Mouse (Mus musculus) liver, embryonic 13.5 days (tissue): ENCODE measurements around the gene 2310022A10Rik. TPM values are rescaled to one million over a fixed set of nuclear protein-coding genes. Genes with fewer than 3 reads are reported as not detected.

ENCODE experiments used
- ATAC-seq: fragments of 200-750 bp; cut with Nextera tagmentation; 2 replicates; pipeline ENCODE4 v1.8.0; 2017; ENCODE audit warnings: low read depth, mild to moderate bottlenecking, moderate number of reproducible peaks, moderate library complexity
- DNase-seq: peaks from one replicate; pipeline ENCODE4 v3.0.0; 2022
- H3K27ac ChIP-seq: fragments of 300-500 bp; sonication (generic); 2 replicates; pipeline ENCODE4 v1.5.1; 2015; ENCODE audit warnings: moderate library complexity, mild to moderate bottlenecking, inconsistent platforms
- H3K27me3 ChIP-seq: fragments of 300-500 bp; sonication (generic); 2 replicates; pipeline ENCODE4 v1.6.1; 2015; ENCODE audit warnings: mild to moderate bottlenecking, inconsistent platforms
- H3K36me3 ChIP-seq: fragments of 300-500 bp; sonication (generic); 2 replicates; pipeline ENCODE4 v1.6.1; 2015; ENCODE audit warnings: mild to moderate bottlenecking, inconsistent platforms
- H3K4me1 ChIP-seq: fragments of 300-500 bp; sonication (generic); replicated peaks from 2 replicates; pipeline ENCODE4 v1.6.1; 2015; ENCODE audit warnings: inconsistent platforms
- H3K4me2 ChIP-seq: fragments of 300-500 bp; sonication (generic); 2 replicates; pipeline ENCODE4 v1.6.1; 2015; ENCODE audit warnings: inconsistent platforms, mild to moderate bottlenecking, moderate library complexity
- H3K4me3 ChIP-seq: fragments of 300-500 bp; sonication (generic); replicated peaks from 2 replicates; pipeline ENCODE4 v1.5.1; 2015; ENCODE audit warnings: mild to moderate bottlenecking, inconsistent platforms
- H3K9ac ChIP-seq: fragments of 300-500 bp; sonication (generic); 2 replicates; pipeline ENCODE4 v1.6.1; 2015; ENCODE audit warnings: mild to moderate bottlenecking, inconsistent platforms
- H3K9me3 ChIP-seq: fragments of 300-500 bp; sonication (generic); replicated peaks from 2 replicates; pipeline ENCODE4 v1.6.1; 2016; ENCODE audit warnings: inconsistent platforms
- WGBS: fragments of 180-500 bp; shearing (Covaris S2); methylation state at CpG from one replicate; pipeline ENCODE4 v1.1.7; 2015; ENCODE audit not compliant: insufficient replicate concordance; 5-methylcytosine and 5-hydroxymethylcytosine counted together
- polyA plus RNA-seq: library from polyadenylated mRNA; unstranded; fragments of >200 nt; fragmentation: Nextera tagmentation; extraction: Ambion mirVana; gene quantifications from 2 replicates; pipeline ENCODE4 v1.2.1, GENCODE M21; 2015

Gene 2310022A10Rik
- polyA plus RNA-seq, 1 experiment from 2014 or later: 19.7 TPM

DNA sequence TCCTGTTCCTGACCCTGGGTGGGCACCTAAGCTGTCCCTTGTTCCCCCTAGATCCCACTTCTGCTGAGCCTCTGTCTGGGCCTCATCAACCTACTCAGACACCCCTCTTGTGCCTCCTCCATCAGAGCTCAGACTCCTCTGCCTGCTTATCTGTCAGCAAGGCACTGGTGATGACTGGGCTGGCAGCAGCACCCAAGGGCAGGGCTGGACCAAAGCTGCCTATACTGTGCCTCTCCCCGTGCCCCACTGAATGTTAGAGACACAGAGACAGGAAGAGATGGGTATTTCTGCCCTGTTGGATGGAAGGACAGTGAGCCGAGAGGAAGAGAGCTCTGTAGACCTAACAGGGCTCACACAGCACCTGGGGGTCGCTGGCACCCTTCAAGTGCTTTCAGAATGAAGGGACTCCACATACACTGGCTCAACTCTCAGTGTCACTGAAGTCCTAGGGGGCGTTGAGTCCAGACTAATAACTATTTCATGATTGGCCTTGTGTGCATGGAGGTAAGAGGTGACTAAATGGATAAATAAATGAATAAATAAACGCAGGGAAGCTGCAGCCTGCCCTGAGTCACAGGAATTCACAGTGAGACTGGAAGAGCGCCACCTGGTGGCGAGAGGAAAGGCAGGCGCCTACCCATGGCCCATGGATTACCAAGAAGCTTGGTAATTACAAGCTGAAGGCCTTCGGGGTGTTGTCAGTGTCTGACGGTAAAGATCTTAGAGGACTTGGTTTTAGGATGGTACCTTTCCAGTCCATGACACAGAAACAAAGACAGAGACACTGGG lies 26.8 kb upstream of the 2310022A10Rik start:
- Histone ChIP-seq H3K36me3 (peaks cover 6% of the 10 kb centered on the region; the same call in 1 of the 2 replicates), H3K9ac (peak overlapping the region; percentile 70), H3K4me3 (peak overlapping the region; percentile 42), H3K9me3 (no peaks in the 10 kb centered on the region), H3K4me2 (peak overlapping the region; percentile 72), H3K27ac (peak overlapping the region; percentile 91), H3K4me1 (peaks cover 27% of the 10 kb centered on the region), H3K27me3 (no peaks in the 10 kb centered on the region)
- DNase-seq (peak; percentile 70), ATAC-seq (peak; percentile 99)
- 17% methylated on average over 10 of the region's 10 CpGs for WGBS

GRCm38 (mm10) chr7:27529070-27529469 lies 24.0 kb upstream of the 2310022A10Rik start:
- Histone ChIP-seq H3K9ac (no peak overlapping the region), H3K4me1 (peaks cover 37% of the 10 kb centered on the region), H3K9me3 (no peaks in the 10 kb centered on the region), H3K27me3 (no peaks in the 10 kb centered on the region), H3K4me2 (no peak overlapping the region), H3K4me3 (no peak overlapping the region), H3K36me3 (peaks cover 30% of the 10 kb centered on the region), H3K27ac (no peak overlapping the region; the same call in 1 of the 2 replicates)
- DNase-seq (no peak), ATAC-seq (no peak)
- WGBS: 84% methylated on average over 21 of the region's 21 CpGs

DNA sequence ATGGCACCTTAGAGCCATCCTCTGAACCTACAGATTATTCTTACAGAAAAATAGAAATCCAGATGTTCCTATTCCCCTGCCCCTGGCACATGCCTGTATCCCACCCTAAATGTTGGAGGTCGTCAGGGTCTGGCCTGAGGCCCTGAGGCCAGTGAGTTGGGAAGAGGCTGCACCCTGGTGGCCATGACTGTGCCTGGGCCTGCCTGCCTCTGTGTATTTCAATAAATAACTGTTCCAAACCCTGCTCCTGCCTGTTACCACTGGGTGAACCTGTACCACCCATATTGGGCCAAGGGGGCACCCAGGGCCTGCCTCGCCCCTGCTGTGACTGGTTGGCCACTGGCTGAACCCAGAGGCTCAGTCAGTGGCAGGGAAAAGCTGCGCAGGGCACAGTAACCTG lies 22.1 kb upstream of the 2310022A10Rik start:
- no peak overlapping the region for H3K9ac ChIP-seq
- DNase-seq: no peak
- no peak overlapping the region for H3K4me3 ChIP-seq
- no peaks in the 10 kb centered on the region for H3K27me3 ChIP-seq
- H3K9me3 ChIP-seq: no peaks in the 10 kb centered on the region
- peaks cover 40% of the 10 kb centered on the region for H3K36me3 ChIP-seq
- H3K27ac ChIP-seq: peak overlapping the region; percentile 47
- 63% methylated on average over 3 of the region's 3 CpGs for WGBS
- H3K4me1 ChIP-seq: peaks cover 43% of the 10 kb centered on the region
- H3K4me2 ChIP-seq: no peak overlapping the region
- ATAC-seq: no peak

DNA sequence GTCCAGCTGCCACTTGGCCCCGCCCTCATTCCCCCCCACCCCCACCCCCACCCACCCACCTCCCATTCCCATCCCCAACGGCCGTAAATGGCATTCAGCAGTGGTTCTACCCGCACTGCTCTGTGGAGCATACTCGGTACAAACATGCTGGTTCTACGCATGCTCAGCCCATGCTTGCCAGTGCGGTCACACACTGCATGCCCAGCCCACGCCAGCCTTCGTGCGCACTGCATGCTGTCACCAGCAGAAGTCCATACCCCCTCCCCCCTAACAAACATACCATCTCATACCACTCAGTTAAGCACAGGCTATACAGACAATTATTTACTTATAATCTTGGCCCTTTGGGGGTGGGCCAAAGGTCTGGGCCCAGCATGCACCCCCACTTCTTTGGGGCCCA lies 21.3 kb upstream of the 2310022A10Rik start:
- H3K36me3 ChIP-seq: peaks cover 48% of the 10 kb centered on the region
- ATAC-seq (no peak), DNase-seq (no peak)
- H3K4me3 ChIP-seq: no peak overlapping the region
- H3K27me3 ChIP-seq: no peaks in the 10 kb centered on the region
- peak overlapping the region; percentile 45; the same call in 1 of the 2 replicates for H3K27ac ChIP-seq
- no peak overlapping the region for H3K9ac ChIP-seq
- H3K4me2 ChIP-seq: no peak overlapping the region
- WGBS: 87% methylated on average over 10 of the region's 10 CpGs
- H3K4me1 ChIP-seq: peaks cover 44% of the 10 kb centered on the region
- no peaks in the 10 kb centered on the region for H3K9me3 ChIP-seq

GRCm38 (mm10) chr7:27532480-27533050 lies 20.5 kb upstream of the 2310022A10Rik start:
- 0 out of 2 replicates have a peak overlapping the region, but pooled peaks have one; percentile 1 for H3K9ac ChIP-seq
- 86% methylated on average over 9 of the region's 9 CpGs for WGBS
- no peaks in the 10 kb centered on the region for H3K9me3 ChIP-seq
- DNase-seq: no peak
- peak overlapping the region; percentile 59 for H3K27ac ChIP-seq
- H3K36me3 ChIP-seq: peaks cover 57% of the 10 kb centered on the region
- no peak overlapping the region for H3K4me2 ChIP-seq
- H3K4me1 ChIP-seq: peaks cover 48% of the 10 kb centered on the region
- H3K27me3 ChIP-seq: no peaks in the 10 kb centered on the region
- no peak for ATAC-seq
- H3K4me3 ChIP-seq: no peak overlapping the region

GRCm38 (mm10) chr7:27535386-27535785 lies 17.6 kb upstream of the 2310022A10Rik start:
- Histone ChIP-seq H3K36me3 (peaks cover 77% of the 10 kb centered on the region), H3K9me3 (no peaks in the 10 kb centered on the region), H3K4me1 (peaks cover 76% of the 10 kb centered on the region), H3K4me2 (peak overlapping the region; percentile 77), H3K27me3 (no peaks in the 10 kb centered on the region), H3K27ac (peak overlapping the region; percentile 96), H3K9ac (peak overlapping the region; percentile 76), H3K4me3 (peak overlapping the region; percentile 48)
- peak; percentile 82 for ATAC-seq
- WGBS: 20% methylated on average over 2 of the region's 2 CpGs
- DNase-seq: peak; percentile 83

DNA sequence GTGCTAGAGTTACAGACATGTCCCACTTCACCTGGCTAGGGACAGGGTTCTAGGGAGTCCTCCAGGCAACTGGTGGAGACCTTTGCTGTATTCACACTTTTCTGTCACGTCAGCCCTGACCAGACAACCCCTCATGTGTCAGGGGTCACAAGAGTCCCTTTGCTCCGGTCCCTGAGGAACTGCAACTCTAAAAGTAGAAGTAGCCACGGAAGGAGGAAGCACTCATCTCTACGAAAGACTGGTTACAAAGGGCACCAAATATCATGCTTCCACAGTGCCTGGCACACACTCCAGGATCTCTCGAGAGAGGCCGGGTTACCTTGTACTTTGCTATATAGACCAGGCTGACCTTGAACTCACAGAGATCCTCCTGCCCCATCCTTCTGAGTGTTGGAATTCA lies 16.4 kb upstream of the 2310022A10Rik start:
- peaks cover 67% of the 10 kb centered on the region for H3K36me3 ChIP-seq

DNA sequence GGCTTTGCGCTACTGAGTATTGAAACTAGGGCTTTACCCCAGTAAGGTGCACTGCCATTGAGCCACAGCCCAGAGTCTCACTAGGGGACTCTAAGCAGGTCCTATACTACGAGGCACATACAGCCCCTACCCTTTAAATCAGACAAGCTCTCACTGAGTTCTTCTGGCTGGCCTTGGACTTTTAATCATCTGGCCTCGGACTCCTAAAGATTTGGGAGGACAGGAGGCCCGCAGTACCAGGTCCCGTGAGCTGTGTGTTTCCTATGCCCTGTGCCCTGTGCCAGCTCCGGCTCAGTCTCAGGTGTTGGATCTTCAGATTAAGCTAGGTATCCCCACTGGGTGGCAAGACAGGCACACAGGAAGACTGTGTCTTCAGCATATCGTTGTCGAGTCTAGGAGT lies 15.0 kb upstream of the 2310022A10Rik start:
- Histone ChIP-seq H3K9me3 (no peaks in the 10 kb centered on the region), H3K27ac (peak overlapping the region; percentile 96), H3K4me1 (peaks cover 94% of the 10 kb centered on the region), H3K4me3 (no peak overlapping the region), H3K4me2 (peak overlapping the region; percentile 86; the same call in 1 of the 2 replicates), H3K36me3 (peaks cover 54% of the 10 kb centered on the region), H3K27me3 (no peaks in the 10 kb centered on the region), H3K9ac (peak overlapping the region; percentile 10)
- 86% methylated on average over 8 of the region's 8 CpGs for WGBS
- DNase-seq (no peak), ATAC-seq (no peak)

More for the DNA sequence above, 16.4 kb upstream of the 2310022A10Rik start:
- Histone ChIP-seq H3K9me3 (no peaks in the 10 kb centered on the region), H3K4me3 (no peak overlapping the region), H3K4me2 (peak overlapping the region; percentile 77; the same call in 1 of the 2 replicates), H3K27me3 (no peaks in the 10 kb centered on the region), H3K27ac (peak overlapping the region; percentile 96), H3K9ac (peak overlapping the region; percentile 8; the same call in 1 of the 2 replicates), H3K4me1 (peaks cover 88% of the 10 kb centered on the region)
- DNase-seq (no peak), ATAC-seq (no peak)
- WGBS: 71% methylated on average over 6 of the region's 6 CpGs

DNA sequence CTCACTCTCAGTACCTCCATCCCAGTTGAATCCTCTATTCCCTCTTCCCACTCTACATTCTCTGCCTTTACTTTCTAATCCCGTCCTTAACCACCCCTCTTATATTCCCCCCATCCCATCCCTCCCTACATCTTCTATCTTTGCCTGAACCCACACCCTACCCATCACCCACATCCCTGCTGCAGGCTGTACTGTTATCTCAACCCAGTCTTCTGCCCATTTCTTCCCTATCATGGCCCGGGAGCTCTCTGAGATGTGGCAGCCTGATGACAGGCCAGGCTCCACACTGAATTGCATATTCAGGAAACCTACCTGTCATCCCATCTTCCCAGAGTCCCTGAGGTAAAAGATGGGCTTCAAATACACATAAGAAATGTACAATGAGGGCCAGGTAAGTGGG lies 14.2 kb upstream of the 2310022A10Rik start:
- ATAC-seq (peak; percentile 64), DNase-seq (no peak)
- Histone ChIP-seq H3K9ac (peak overlapping the region; percentile 48), H3K4me2 (peak overlapping the region; percentile 86), H3K4me1 (peaks cover 92% of the 10 kb centered on the region), H3K27me3 (no peaks in the 10 kb centered on the region), H3K9me3 (no peaks in the 10 kb centered on the region), H3K27ac (peak overlapping the region; percentile 96), H3K4me3 (peak overlapping the region; percentile 9; the same call in 1 of the 2 replicates), H3K36me3 (peaks cover 46% of the 10 kb centered on the region)
- 29% methylated on average over 2 of the region's 2 CpGs for WGBS

GRCm38 (mm10) chr7:27540521-27540920 lies 12.5 kb upstream of the 2310022A10Rik start:
- H3K9me3 ChIP-seq: no peaks in the 10 kb centered on the region
- ATAC-seq: peak; percentile 88
- H3K27ac ChIP-seq: peak overlapping the region; percentile 96
- H3K36me3 ChIP-seq: peaks cover 41% of the 10 kb centered on the region
- H3K4me1 ChIP-seq: peaks cover 91% of the 10 kb centered on the region
- H3K9ac ChIP-seq: peak overlapping the region; percentile 84
- H3K4me2 ChIP-seq: peak overlapping the region; percentile 86
- 42% methylated on average over 2 of the region's 2 CpGs for whole genome bisulfite sequencing
- no peaks in the 10 kb centered on the region for H3K27me3 ChIP-seq
- H3K4me3 ChIP-seq: peak overlapping the region; percentile 69
- peak; percentile 72 for DNase-seq

DNA sequence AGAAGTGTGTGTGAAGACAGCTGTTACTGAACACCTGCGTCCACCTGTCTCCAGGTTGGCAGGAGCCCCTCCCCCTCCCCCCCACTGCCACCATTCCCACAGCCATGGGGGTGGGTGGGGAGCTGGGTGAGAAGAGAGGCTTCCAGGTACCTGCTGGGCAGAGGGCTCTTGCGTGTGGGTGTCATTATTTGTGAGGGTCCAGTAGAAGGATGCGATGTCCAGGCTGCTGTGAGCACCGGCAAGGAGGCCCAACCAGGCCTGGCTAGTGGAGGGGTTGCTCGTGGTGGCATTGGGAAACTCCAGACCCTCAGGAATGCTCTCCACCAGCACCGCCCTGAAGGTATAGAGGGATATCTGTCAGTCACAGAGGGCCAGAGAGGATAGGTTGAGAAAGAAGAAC lies 12.1 kb upstream of the 2310022A10Rik start:
- H3K9me3 ChIP-seq: no peaks in the 10 kb centered on the region
- ATAC-seq: no peak
- H3K4me1 ChIP-seq: peaks cover 88% of the 10 kb centered on the region
- peak overlapping the region; percentile 84 for H3K9ac ChIP-seq
- 79% methylated on average over 6 of the region's 6 CpGs for WGBS
- peaks cover 37% of the 10 kb centered on the region for H3K36me3 ChIP-seq
- H3K27ac ChIP-seq: peak overlapping the region; percentile 96
- H3K4me3 ChIP-seq: peak overlapping the region; percentile 69
- H3K4me2 ChIP-seq: peak overlapping the region; percentile 86
- no peak for DNase-seq
- H3K27me3 ChIP-seq: no peaks in the 10 kb centered on the region
